Mouse (Mus musculus) left cerebral cortex, adult 18-20 months (tissue): Measurements from ENCODE around the gene Ptprd. TPM values are rescaled to one million over a fixed set of nuclear protein-coding genes. Genes with fewer than 3 reads are reported as not detected.
A peak's percentile ranks its signal among the peaks of the same experiment; 100 is the strongest.

Experiments
- DNase-seq, 2 experiments: peaks; one replicate each; pipeline ENCODE4 v3.0.0; 2021 to 2022; ENCODE audit warnings: low spot score in 2 of 2, mixed read lengths in 1 of 2
- total RNA-seq, 2 experiments: library from RNA; stranded (reverse); gene quantifications; 2 replicates each; pipeline ENCODE4 v1.2.3; 2021

Gene Ptprd
- total RNA-seq, 2 experiments from 2014 or later: 261 to 270 TPM

DNA sequence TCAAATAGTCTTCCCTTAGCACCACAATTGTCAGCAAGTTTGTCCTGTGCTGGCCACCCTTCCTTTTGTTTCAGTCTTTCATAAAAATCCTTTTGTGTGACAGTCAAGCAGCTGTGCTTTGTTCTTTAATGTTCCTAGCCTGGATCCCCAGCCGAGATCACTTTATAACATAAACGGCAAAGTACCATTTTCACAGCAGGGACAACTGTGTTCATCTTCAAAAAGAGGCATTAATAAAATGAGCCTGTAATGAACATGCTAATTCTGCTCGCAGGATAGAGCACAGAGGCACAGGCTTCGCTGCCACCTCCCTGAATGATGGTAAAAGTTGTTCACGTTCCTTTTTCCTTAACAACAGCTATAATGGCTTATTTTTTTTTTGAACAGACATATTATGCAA is 1972.7 kb downstream of the Ptprd start:
- DNase-seq: no peak

DNA sequence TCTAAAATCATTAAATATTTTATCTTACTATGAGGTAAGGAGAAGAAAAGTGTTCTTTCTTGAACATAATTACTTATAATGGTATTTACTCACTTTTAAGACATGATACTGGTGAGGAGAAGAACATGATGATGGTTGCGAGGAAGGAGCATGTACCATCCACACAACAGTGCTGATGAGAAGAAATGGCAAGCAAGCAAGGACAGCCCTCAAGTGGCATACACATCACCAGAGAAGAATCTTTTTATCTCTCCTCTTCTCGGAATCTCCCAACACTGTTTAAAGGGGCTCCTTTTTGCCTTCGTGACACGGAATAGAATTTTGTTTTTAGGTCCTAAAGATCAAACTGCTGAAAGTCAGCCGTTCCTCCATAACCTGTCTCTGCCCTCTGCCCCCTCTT is 1973.2 kb downstream of the Ptprd start:
- no peak for DNase-seq

DNA sequence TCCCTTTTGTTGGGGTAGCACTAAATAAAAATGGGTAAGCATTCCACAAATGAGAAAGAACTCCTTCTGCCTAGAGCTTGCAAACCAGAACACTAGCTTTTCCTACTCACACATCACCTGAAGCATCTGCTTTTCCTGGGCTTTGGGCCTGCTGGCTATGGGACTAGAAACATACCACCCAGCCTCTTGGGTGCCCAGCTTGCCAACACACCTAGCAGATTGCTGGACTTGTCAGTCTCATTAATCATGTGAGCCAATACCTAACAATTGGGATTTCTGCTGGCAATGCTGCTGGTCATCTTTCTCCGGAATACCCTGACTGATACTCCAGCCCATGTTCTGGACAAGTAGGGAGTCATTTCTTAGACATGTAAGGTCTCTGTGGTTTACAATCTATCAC is 1973.9 kb downstream of the Ptprd start:
- no peak for DNase-seq

DNA sequence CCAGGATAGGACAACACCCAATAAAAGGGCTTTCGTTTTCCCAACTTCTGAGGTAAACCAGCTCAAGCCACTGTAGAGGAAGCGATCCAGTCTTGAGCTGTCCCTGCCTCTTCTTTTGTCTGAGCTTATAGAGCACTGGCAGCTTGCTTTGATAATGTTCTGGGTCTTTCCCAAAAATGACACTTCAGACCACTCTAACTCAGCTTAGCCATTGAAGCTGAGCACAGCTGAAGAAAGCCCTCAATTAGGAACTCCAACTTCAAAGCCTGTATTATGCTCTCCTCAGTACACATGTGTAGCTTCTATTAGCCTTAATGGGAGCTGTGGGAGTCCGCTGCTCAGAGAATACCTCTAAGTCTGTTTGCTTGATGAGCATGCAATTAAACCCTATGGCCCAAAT is 1988.0 kb downstream of the Ptprd start:
- DNase-seq: no peak

DNA sequence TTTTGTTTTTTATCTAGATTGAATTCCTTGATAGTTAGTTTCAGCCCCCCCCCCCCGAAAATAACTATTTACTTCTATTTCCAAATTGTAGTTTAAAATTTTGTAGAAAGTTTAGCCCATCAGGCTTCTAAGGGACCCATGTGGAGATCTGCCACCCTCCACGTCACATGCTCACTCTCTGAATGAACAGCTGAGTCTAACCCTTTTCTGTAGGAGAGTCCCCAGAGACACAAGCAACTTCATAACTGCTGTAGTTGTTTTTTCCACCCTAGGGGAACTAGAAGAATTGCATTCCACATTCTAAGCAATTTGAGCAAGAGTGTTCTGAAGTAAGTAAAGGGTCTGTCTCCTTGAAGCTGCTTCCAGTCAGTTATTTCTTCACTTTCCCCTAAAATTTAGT is 1989.2 kb downstream of the Ptprd start:
- DNase-seq: no peak

DNA sequence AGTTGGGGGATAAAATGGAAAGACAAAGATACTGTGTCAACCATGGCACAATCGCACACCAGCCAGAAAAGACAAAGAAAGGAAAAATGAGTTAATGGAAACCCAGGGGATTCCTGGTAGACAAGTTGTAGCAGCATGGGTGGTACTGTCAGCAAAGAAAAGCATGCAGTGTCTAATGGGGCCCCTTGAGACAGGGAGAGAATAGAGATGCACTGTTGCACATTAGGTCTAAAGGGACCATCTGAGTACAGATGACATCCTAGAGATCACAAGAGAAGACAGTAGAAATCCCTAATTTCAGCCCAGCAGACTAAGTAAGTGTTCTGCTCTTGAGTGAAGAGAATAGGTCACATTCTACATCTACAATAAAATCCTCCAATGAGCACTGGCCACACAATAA is 1993.7 kb downstream of the Ptprd start:
- no peak for DNase-seq

DNA sequence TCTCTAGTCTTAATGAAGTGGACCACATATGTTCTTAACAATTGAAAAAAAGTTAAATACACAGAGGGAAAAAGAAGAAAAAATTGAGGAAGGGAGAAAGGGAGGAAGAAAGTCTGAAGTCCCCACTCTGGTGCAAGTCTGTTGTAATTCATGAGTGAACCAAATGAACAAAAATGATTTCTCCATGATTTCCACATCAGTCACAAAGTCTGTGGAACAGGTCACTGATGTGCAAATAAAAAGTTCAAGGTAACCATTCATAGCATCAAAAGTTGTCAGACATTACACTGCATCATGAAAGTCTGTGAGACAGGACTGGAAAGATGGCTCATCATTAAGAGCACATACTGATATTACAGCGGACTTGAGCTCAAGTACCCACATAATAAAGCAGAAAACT is 1996.6 kb downstream of the Ptprd start:
- no peak for DNase-seq

DNA sequence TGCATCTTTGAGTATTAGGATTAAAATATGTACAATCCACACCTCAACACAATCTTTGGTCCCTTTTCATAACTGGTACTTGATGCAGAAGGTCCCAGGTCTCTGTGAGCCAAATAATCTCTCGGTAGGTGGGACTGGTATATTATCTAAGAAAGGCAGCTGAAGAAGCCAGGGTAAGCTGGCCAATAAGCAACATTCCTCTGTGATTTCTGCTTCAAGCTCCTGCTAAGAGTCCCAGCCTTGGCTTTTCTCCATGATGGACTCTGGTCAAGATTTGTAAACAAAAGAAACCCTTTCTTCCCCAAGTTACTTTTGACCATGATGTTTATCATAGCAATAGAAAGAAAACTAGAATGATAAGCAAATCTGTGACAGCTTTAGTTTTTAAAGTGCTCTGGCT is 2012.4 kb downstream of the Ptprd start:
- no peak for DNase-seq

DNA sequence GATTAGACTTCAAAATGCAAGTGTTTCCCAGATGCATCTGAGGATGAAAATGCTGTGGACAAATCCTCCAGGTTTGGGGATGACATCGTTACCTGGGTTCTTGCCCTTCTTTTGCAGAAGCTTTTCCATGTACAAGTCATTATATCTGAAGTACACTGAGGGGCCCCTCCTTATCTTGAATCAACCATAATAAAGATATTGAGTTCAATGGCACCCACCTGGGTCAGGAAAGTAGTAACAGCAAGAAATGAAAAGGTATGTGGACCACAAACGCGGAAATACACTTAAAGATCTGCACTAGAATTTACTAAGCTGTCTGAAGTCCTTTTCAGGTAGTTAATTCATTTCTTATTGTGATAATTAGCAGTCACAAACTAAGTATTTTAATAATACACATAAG is 2017.0 kb downstream of the Ptprd start:
- DNase-seq: no peak

DNA sequence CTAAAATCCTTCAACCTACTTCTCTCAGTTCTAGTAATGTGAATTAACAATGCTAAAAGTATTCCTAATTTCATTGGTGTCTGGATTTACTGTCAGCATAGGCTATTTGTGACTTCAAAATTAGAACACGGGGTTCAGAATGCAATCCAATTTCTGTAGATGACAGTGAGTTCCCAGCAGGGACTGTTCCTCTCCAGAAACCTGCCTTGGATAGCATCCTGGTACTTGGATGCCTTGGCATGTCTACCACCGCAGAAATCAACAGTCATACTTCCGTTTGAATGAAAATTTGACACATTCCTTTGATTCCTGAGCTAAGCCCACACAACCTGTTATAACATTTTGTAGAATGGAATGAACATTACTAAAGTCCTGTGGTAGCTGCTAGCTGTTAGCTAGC is 2018.3 kb downstream of the Ptprd start:
- peak in 1 of 2 experiments; percentile 11 for DNase-seq

DNA sequence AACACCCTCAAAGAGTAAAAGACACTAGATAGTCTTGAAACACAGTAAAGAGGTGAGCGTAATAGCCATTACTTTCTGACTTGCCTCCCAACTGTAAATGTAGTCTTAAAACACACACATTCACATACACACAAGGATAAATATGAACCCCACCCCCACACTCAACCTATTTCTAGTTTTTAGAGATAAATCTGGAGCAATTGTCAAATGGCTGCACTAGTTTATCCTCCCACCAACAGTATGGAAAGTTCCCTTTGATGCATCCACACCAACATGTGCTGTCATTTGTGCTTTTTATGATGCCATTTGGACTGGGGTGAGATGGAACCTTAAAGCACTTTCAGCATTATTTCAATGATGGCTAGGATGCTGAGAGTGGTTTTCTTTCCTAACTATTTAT is 2019.7 kb downstream of the Ptprd start:
- peak in 1 of 2 experiments; percentile 10 for DNase-seq

DNA sequence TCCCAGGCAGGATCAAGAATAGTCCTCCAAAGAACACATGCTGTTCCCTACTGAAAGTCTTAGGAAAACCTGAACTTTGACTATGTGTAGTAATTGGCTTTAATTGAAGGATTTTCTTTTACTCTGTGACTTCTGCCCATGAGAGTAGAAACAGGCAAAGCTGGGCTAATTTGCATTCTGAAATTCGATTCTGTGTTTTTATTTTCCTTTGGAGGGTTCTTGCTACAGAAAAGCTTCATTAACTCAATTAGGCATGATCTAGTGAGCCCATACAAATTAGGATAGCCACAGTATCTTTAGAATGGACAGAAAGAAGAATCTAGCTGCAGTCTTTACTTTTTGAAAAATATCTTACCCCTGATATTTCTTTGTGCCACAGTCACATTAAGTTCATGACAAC is 2021.0 kb downstream of the Ptprd start:
- DNase-seq: no peak

- DNase-seq: no peak
Measured at GRCm38 (mm10) chr4:76183095-76183494, 2028.7 kb downstream of the Ptprd start.

DNA sequence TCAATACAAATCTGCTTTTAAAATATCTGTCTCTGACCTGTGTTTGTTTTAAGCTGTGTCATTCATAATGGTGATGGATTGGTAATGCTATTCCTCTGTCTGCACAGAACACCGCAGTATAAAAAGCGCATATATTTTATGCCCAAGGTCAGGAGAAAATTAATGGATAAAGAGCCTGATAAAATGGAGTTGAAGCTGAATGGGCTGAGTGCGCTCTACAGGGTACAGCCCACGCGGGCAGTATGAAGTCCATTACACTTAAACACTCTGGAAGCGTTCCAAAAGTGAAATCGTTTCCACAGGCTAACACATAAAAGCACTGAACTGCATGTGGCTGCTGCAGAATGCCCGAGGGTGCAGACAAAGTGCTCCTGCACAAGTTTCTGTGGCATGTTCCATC is 2032.3 kb downstream of the Ptprd start:
- no peak for DNase-seq

DNA sequence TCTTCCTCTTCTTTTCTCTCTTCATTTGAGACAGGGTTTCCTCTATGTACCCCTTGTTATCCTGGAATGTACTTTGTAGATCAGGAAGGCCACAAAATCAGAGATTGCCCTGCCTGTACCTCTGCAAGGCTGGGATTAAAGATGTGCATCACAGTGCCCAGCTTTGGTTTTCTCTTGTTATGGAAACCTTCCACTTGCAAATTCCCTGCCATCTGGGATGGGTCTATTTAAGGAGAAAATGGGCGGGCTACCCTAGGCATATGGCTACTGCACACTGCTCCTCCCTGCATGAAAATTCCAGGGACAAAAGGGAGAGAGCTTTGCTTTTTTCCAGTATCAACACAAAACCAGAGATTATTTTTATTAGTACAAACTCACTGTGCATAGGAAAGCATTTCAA is 2036.7 kb downstream of the Ptprd start:
- DNase-seq: peak; percentile 36 to 38

GRCm38 (mm10) chr4:76155750-76156149 is 2056.0 kb downstream of the Ptprd start:
- DNase-seq: no peak

- DNase-seq: no peak
Measured at GRCm38 (mm10) chr4:76154190-76154589, 2057.6 kb downstream of the Ptprd start.

- no peak for DNase-seq
Measured at GRCm38 (mm10) chr4:76144925-76145324, 2066.8 kb downstream of the Ptprd start.

DNA sequence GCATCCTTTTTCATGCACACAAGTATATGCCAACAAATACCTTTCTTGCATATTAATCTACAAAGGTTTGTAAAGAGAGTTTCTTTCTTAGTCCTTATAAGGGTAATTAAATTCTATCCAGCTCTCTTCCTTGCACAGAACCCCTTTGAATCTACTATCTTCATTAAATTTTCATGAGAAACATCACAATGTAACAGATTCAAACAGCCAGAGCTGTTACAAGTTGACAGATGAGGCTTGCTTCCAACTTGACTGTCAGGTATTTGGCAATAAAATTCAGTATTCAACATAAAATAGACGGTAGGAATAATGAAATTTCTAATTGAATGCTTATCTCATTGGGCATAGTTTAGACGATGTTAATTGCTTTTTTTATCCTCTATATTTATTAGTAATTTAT is 2067.4 kb downstream of the Ptprd start:
- DNase-seq: no peak

DNA sequence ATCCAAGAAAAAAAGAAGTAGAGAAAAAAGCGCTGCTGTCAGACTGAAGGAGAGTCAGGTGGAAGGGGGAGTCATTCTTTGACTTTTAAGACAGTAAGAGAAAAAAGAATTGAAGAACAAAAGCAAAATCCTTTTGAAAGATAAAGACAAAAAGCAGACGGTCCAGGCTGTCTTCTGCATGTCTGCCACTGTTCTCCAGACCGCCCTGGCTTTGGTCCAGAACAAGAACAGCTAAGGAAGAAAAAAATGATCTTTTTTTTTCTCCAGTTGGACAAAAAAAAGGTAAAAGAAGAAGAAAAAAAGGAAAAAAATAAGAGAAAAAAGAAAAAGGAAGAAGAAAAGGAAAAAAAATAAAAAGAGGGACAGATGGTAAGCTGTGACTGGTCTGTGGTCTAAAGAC is 2073.9 kb downstream of the Ptprd start:
- DNase-seq: no peak

DNA sequence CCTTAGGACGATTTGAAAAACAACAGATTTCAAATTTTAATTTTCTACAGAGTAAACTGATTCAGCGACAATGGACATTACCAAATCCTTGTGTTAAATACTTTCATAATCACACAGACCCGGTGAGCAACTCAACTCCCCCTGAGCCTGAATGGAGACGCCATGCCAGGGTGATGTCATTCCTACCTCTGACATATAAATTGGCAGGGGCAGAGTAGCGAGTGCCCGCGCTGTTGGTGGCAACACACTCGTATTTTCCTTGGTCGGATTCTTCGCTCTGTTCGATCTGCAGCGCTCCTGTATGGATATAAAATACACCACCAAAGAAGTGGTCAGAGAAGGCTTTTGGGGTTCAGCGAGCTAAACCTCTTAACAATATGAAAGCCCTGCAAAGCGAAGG is 2075.1 kb downstream of the Ptprd start:
- DNase-seq: no peak

- DNase-seq: no peak
Measured at GRCm38 (mm10) chr4:76091845-76092244, 2119.9 kb downstream of the Ptprd start.

DNA sequence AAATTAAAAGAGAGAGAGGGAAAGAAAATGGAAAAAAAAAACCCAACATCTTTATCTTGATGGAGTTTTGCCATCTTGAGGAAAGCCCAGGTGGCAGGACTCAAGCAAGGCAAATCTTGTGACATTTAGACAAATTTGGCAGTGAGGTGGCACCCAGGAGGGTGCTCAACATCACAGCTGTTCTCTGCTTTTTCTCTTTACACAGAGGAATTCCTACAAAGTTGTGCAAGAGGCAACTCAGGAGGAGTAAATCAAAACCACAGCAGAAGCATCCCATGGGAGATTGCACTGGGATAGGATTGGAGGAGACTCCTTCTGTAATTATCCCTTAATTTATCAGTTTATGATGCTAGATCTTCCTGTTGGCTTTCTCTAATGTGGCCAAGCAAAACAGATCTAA is 2121.9 kb downstream of the Ptprd start:
- DNase-seq: no peak

DNA sequence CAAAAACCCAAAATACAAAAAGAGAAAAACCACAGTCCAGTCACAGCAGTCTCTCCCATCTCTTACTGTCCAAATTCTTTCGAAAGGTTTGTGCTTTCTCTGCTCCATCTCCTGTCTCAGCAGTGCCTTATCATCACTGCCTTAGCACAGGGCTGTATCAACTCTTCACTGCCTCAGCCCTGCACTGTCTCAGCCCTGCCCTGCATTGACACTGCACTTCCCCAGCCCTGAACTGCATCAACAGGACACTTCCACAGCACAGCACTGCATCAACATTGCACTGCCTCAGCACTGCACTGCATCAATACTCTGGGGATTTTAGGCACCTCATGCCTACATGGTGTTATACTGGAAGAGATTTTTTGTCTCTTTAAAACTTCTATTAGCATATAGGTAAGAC is 2135.7 kb downstream of the Ptprd start:
- DNase-seq: no peak
